Mouse (Mus musculus): ENCODE data around the gene D3Ertd254e.
A peak's percentile ranks its signal among the peaks of the same experiment; 100 is the strongest.
"Not testable (repeated sequence)": the region's sequence is repeated elsewhere in the genome, so short reads cannot be mapped to it uniquely, and the experiment has no call there.

D3Ertd254e gene

GRCm38 (mm10) chr3:36150934-36151686, at the start of gene D3Ertd254e:
Gene D3Ertd254e, plus strand, starts transcription at chr3:36151017.
- DNase-seq (ENCODE audit: low spot score in 2 of 2): peak; percentile 95 to 97

DNA sequence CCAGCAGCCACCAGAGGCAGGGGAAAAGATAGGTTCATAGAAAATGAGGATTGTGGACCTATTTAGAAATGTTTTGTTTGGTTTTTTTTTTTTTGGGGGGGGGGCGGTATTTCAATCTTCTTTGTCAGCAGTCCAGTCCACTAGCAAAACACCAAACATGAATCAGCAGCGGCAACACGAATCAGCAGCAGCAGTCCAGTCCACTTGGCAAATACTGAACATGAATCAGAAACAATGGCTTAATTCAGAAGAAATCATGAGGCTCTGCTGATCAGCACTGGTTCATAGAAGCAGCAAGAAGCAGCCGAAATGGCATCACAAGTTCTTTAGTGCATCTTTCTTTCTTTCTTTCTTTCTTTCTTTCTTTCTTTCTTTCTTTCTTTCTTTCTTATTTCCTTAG, 34.7 kb upstream of the D3Ertd254e start:
- DNase-seq (ENCODE audit: low spot score in 2 of 2): no peak

DNA sequence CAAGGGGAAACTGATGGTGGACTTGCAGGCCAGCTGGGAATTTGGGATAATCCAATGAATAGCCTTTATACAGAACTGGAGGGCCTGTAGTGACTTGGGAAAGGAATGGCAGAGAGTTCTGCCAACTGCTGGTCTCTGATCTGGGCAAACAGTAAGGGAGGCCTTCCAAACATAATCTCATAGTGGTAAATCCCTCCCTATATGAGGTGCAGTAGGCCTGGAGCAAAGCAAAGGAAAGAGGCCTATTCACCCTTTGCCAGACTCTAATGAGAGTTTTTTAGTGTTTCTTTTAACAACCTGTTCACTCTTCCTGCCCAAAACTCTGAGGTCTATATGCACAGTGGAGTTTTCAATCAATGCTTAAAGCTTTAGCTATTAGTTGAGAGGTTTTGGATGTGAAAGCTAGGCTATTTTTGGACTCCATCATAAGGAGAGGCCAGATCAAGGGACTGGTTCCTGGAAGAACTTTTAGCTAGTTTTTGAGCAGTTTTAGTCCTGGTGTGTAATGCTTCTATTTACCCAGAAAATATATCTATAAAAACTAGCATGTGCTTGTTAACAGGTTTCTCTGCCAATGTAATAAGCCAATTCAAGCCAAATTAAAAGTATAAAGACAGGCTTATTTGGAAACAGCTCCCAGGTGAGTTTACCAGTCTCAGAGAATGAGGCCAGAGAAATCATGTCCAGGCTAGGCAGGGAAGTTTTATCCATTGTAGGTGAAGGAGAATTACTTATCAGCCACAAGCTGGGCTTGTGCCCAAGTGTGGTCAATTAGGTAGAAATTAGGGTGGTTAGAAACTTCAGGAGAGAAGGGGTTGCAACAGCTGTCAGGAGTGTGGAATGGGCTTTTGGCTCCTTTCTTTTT, 30.9 kb upstream of the D3Ertd254e start:
- DNase-seq (ENCODE audit: low spot score in 2 of 2): no peak

- not testable (repeated sequence) for DNase-seq (ENCODE audit: low spot score in 2 of 2)
These were observed 24.6 kb upstream of the D3Ertd254e start for GRCm38 (mm10) chr3:36126176-36126575.

- DNase-seq (ENCODE audit: low spot score in 2 of 2): no peak
These were observed 14.7 kb upstream of the D3Ertd254e start for GRCm38 (mm10) chr3:36136152-36136551.

DNA sequence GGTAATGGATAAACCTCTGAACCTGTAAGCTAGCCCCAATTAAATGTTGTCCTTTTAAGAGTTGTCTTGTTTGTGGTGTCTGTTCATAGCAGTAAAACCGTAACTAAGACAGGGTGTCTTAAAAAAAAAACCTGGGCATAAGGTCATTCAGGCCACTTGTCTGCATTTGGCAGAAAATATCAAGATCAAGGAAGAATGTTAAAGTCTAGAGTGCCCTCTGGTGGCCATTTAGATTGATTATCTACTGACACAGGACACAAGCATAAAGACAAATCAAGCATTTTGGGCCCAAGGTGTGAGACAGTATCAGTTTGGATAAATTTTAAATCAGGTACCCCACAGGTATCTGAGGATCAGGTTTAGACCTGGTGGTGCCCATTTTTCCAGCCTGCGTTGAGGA, 13.3 kb upstream of the D3Ertd254e start:
- no peak for DNase-seq (ENCODE audit: low spot score in 2 of 2)

DNA sequence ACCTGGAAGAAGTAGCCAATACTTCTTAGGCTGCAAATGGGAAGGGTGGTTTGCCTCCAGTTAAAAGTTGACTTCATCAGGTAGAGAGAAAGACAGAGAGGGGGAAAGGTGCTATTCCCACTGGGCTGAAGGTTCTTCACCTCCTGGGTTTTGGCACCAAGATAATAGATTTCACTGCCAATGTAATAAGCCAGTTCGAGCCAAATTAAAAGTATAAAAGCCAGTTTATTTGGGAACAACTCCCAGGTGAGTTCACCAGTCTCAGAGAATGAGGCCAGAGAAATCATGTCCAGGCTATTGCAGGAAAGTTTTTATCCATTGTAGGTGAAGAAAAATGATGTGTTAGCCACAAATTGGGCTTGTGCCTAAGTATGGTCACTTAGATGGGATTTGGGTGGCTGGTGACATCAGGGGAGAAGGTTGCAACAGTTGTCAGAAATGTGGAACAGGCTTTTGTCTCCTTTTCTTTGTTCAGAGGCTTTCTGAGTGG, 12.6 kb upstream of the D3Ertd254e start:
- no peak for DNase-seq (ENCODE audit: low spot score in 2 of 2)

- DNase-seq (ENCODE audit: low spot score in 2 of 2): no peak
These were observed 11.8 kb upstream of the D3Ertd254e start for GRCm38 (mm10) chr3:36138996-36139395.

DNA sequence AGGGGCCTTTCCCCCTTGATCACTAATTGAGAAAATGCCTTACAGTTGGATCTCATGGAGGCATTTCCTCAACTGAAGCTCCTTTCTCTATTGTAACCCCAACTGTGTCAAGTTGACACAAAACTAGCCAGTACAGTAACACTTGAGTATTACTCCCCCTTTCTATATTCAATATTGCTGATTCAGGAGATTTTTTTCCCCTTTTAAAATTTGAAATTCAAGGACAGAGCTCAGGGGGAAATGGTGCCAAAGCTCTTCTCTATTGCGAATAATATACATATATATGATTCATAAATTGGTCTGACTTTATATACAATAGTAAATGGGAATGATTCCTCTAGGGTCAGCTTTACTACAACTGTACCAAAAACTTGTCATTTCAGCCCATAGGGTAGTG, 282 bp upstream of the D3Ertd254e start:
- no peak for DNase-seq (ENCODE audit: low spot score in 2 of 2)

DNA sequence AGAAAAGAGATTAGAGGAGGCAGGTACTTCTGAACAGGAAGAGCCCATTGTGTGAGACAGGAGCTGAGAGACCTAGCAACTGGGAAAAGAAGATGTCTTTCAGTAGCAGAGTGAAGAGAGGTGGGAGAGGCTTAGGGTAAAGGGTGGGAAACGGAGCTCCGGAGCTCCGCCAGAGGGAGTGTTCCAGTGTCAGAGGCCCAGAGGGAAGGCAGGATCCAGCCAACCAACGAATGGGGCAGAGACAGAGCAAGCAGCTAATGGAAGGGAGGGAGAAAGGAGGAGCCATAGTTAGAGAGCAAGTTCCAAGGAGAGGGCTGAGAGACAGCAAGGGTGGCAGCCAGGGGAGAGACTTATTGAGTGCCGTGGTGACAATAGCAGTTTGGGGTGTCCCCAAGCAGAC, 4.5 kb downstream of the D3Ertd254e start:
- DNase-seq (ENCODE audit: low spot score in 2 of 2): no peak

- no peak for DNase-seq (ENCODE audit: low spot score in 2 of 2)
These were observed 19.9 kb downstream of the D3Ertd254e start for GRCm38 (mm10) chr3:36170670-36171210.

GRCm38 (mm10) chr3:36171348-36171747, 20.5 kb downstream of the D3Ertd254e start:
- DNase-seq (ENCODE audit: low spot score in 2 of 2): peak in 1 of 2 experiments; percentile 11

GRCm38 (mm10) chr3:36173761-36174160, 22.9 kb downstream of the D3Ertd254e start:
- DNase-seq (ENCODE audit: low spot score in 2 of 2): no peak

GRCm38 (mm10) chr3:36181519-36181918, 30.7 kb downstream of the D3Ertd254e start:
- peak; percentile 56 to 79 for DNase-seq (ENCODE audit: low spot score in 2 of 2)

- no peak for DNase-seq (ENCODE audit: low spot score in 2 of 2)
These were observed 35.7 kb downstream of the D3Ertd254e start for GRCm38 (mm10) chr3:36186510-36186909.

- no peak for DNase-seq (ENCODE audit: low spot score in 2 of 2)
These were observed 38.4 kb downstream of the D3Ertd254e start for GRCm38 (mm10) chr3:36189243-36189642.

DNA sequence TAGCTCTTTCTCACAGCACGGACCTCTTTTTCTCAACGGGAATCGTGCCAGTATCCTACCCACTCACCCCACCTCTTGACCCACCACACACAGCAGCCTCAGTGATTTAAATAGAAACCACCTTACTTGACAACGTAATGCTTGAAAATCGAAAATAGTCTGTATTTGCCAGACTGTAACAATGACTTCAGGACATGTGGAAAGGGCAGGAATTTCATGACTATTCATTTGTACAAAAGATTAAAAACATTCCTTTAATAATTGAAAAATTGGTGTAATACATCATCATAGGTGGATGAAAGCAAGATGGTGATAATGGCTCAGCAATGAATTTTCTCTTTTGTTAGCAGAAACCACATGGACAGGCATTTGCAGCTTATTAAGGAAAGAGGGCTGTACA, 50.3 kb downstream of the D3Ertd254e start:
- DNase-seq (ENCODE audit: low spot score in 2 of 2): no peak

- peak; percentile 39 to 66 for DNase-seq (ENCODE audit: low spot score in 2 of 2)
These were observed 52.1 kb downstream of the D3Ertd254e start for GRCm38 (mm10) chr3:36202932-36203331.

GRCm38 (mm10) chr3:36207520-36208264, 56.9 kb downstream of the D3Ertd254e start:
- no peak for DNase-seq (ENCODE audit: low spot score in 2 of 2)

DNA sequence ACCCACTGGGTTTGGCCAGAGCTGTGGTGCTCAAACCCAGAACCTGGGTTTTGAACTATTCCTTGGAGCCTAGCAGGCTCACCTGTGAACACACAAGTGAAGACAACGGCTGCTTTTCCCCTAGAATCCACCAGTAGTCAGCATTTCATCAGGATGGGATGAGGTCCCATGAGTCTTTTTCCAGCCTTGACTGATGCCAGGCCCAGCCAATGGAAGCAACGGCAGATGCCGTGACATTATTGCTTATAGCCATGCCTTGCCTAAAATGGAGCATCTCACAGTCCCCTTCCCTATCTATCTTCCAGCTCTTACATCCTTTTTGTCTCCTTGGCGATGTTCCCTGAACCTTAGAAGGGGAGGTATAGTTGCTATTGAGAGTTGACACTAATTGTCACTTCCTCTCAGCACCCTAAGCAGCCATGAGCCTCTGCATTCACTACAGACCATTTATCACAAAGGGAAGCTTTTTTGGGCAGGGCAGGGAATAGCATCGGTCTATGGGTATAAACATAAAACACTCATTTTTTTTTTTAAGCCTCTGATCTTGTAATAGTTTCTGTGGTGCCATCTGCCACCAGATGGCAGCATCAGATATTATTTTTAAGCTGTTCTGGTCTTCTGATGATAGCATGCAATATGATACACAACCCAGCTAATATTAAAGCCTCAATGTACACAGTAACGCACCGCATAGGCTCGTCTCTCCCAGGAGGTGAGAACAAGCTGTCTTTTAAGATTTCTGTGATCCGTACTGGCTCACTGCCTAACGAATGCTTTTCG, 59.1 kb downstream of the D3Ertd254e start:
- DNase-seq (ENCODE audit: low spot score in 2 of 2): peak; percentile 67 to 74

DNA sequence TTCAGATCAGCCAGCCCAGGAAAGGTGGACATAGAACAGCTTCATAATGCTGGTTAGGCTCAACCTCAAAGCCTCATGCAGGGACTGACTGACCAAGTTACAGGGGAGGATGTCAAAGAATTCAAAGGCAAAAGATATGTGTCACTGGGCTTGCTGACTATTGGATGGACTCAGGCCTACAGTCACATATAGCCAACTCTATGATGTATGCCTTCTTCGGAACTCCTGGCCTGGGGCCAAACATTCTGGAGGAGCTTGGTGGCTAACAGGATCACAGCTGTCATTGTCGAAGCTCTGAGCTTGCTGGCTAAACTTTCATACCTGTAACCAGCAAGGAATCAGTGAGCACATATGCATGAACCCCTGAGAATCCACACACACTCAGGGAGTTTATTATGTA, 60.1 kb downstream of the D3Ertd254e start:
- DNase-seq (ENCODE audit: low spot score in 2 of 2): no peak

All from right cerebral cortex, postnatal 10 days (tissue).